ENCODE assay signal across 18 mouse cellular contexts in genomic region chr4:145252611-145253010, GRCm38 (mm10).
"Had no signal": no experiment of that assay in that cellular context is flagged by ENCODE, and none has a peak within 500 bp of the region (broad histone marks: within the 10 kb centered on the region; RNA-seq: fewer than 3 reads in every experiment).

No protein-coding gene starts in this region.

- DNase-seq: lung, adult 18-20 months; lung, embryonic 14.5 days; lung, postnatal 14 days; lung, postnatal 36 days; midbrain, embryonic 14.5 days; right cerebral cortex, postnatal 14 days; right cerebral cortex, postnatal 4 days; spleen, adult 18-20 months; thymus, adult 18-20 months; thymus, postnatal 14 days; thymus, postnatal 36 days had no signal

- H3K36me3 ChIP-seq: liver, embryonic 12.5 days; midbrain, embryonic 12.5 days; neural tube, embryonic 12.5 days had no signal

- H3K27ac ChIP-seq: liver, embryonic 12.5 days; liver, embryonic 14.5 days; macrophage; midbrain, embryonic 12.5 days; neural tube, embryonic 12.5 days had no signal

- H3K27me3 ChIP-seq: neural tube, embryonic 12.5 days had no signal

- ATAC-seq: liver, embryonic 12.5 days had no signal

- H3K4me2 ChIP-seq: liver, embryonic 12.5 days; lung, embryonic 14.5 days; midbrain, embryonic 12.5 days; neural tube, embryonic 12.5 days had no signal

- H3K4me3 ChIP-seq: liver, embryonic 12.5 days; megakaryocyte, embryonic 14.5 days; midbrain, embryonic 12.5 days; myocyte; neural tube, embryonic 12.5 days had no signal

- H3K9ac ChIP-seq: liver, embryonic 12.5 days; liver, embryonic 14.5 days; lung, embryonic 14.5 days; midbrain, embryonic 12.5 days; neural tube, embryonic 12.5 days had no signal

- H3K9me3 ChIP-seq: liver, embryonic 12.5 days; megakaryocyte, embryonic 14.5 days; midbrain, embryonic 12.5 days; neural tube, embryonic 12.5 days had no signal

- H3K4me1 ChIP-seq: liver, embryonic 12.5 days; midbrain, embryonic 12.5 days; neural tube, embryonic 12.5 days had no signal
